Mouse (Mus musculus): Measurements from ENCODE around the gene Scarf1.

GRCm38 (mm10) chr11:75510627-75510993, 2.7 kb upstream of the Scarf1 start:
- TF ChIP-seq CTCF (conservative IDR thresholded peaks at IDR 0.05; ENCODE audit: insufficient read depth, insufficient read length, low read depth, low read length) (peak; percentile 87), POLR2A (IDR thresholded peaks at IDR 0.05; ENCODE audit: low read depth, low read length) (peak; percentile 93)

All from kidney, adult 2 months (tissue).